Mouse (Mus musculus): ENCODE data around the gene Pde4a.

GRCm38 (mm10) chr9:21238004-21238732 is 72.7 kb downstream of the Pde4a start:
- TF ChIP-seq POLR2A (IDR thresholded peaks at IDR 0.05; ENCODE audit: borderline replicate concordance, extremely low read depth, insufficient read depth, insufficient read length, poor library complexity, severe bottlenecking) (no peak), CTCF (IDR thresholded peaks at IDR 0.05; ENCODE audit: borderline replicate concordance, extremely low read depth, insufficient read depth, insufficient read length) (no peak)

All from brain, embryonic 14.5 days (tissue).